Mouse (Mus musculus) cerebellum, postnatal 25 days (tissue): ENCODE data around the gene Gaa.
"Not testable (repeated sequence)": the region's sequence is repeated elsewhere in the genome, so short reads cannot be mapped to it uniquely, and the experiment has no call there.

ENCODE experiments used
- DNase-seq, 2 experiments: peaks; one replicate each; pipeline ENCODE4 v3.0.0; 2021; ENCODE audit warnings: mixed read lengths in 2 of 2

Gaa gene

DNA sequence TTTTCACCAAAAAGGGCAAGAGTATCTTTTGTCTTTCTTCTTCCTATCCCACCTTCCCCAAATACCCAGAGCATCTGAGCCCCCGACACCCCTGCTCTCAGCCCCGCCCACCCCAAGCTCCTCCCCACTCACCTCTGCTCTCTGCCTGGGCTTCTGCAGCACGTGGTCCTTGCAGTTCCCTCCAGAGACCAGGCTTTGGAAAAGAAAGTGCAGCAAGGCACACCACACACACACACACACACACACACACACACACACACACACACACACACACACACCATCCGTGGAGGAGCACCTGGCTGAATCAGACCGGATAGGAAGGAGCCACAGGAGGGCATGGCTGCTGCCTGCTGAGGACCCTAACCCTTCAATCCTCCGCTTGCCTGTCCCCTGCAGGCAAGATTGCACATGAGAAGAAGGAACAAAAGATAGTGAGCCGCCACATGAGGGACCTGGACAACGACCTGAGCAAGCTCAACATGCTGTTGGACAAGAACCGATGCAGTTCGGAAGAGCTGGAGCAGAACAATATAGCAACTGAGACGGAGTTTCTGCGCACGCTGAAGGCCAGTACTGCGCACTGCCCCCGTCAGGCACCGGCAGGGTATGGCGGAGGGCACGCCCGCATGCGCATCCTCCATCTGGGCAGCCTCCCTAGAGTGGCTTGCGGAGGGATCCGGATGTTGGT lies 14.7 kb upstream of the Gaa start:
- peak; percentile 67 to 82 for DNase-seq

DNA sequence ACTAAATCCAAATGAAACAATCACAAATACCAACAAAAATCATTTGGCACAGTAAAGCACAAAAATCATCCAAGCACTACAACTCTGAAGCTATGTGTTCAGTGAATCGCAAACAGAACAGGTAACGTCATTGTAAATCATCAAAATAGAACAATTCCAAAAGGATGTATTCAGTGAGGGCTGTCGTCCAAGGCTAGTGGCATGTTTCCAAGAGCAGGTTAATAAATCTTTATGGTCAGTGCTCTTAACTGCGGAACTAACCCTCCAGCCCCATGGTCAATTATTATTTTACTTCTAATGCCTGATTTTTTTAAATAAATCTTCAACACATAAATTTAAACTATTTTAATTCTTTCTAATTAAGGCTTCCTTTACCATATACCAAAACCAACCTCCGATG lies 11.1 kb upstream of the Gaa start:
- peak in 1 of 2 experiments; percentile 55 for DNase-seq

DNA sequence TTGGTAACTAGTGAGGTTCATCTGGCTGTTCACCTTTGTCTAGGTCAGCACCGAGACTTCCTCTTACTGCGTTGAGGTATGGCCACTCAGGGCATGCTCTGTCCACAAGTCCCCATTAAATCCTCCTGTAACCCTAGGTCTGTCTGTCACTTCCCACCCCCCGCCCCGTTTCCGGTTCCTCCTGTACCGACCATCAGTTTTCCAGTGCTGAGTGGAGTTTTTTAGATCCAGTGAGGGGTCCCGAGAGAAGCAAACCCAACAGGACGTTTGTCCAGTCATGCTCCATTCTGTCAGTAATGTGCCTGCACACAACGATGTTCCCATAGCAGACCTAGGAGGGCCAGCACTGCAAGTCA lies 9.5 kb upstream of the Gaa start:
- peak in 1 of 2 experiments; percentile 5 for DNase-seq

DNA sequence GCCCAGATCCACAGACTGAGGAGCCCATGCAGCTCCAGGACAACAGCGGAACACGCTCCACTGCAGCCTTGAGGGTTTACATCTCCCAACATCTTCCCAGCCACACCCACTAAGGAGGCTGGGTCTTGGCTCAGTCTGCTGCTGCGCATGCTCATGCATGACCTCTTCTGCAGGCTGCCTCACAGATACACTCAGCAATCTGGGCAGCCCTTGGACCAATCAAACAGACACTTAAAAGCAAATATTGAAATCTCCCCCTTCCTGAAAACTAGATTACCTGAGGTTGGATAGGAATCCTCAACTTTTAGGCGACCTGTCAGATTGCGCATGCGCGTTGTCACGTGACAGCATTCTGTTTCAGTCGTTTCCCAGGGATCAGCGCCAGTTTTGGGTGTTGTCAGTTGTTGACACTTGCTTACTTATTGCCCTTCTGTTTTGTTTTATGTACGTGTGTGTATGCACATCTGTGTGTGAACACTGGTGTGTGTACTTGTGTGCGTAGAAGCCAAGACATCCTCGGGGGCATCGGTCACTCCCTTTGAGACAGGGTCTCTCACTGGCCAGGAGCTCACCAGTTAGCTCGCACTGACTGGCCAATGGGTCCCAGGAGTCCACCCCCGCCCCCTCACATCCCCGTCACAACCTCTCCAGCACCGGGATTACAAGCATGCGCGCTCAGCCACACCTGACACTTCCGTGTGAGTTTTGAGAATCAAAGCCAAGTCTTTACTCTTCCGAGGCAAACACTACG lies 8.9 kb upstream of the Gaa start:
- DNase-seq, result peak; percentile 73 to 79

DNA sequence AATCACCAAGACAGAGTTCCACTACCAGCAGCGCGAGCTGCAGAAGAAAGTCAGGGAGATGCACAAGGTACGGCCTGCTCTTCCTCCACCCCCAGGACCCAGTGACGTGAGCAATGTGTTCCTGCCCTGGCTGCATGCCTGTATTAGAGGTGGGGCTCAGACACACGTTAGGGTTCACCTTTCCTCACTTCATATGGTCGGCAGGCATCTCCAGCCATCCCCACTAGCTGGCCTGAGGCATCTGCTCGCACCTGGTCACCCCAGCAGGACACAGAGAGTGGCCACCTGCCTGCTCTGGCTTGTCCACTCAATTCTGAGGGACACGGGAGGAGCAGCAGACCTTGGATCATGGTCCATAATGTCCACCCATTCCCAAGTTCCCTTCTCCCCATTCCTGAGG lies 7.7 kb upstream of the Gaa start:
- peak in 1 of 2 experiments; percentile 52 for DNase-seq

DNA sequence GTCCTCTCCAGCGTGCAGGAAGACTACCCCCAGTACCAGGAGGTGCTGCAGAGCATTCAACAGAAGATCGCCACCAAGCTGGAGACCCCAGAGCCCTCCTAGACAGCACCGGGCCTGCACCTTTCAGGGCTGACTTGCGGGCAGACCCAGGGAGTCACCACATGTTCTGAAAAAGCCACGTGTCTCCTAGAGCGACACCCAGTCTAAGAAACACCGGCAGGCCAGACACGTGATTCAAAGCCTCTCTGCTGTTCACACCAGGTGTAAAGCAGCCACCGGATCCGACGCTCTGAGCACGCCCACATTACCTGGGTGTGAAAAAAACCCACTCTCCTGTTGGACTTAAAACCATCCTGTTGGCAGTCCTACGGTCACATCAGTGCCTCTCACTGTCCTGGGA lies 3.3 kb upstream of the Gaa start:
- DNase-seq, result no peak

DNA sequence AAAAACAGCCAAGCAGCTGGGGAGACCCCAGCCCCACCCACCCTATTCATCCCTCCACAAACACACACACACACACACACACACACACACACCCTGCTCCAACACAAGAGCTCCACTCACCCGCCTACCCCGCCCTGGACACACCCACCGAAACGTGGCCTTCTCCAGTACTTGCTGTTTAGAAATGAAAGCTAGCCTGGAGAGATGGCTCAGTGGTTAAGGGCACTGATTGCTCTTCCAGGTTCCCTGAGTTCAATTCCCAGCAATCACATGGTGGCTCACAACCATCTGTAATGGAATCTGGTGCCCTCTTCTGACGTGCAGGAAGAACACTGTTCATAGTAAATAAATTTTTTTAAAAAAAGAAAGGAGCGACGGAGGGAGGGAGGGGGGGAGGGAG lies 1.9 kb upstream of the Gaa start:
- peak in 1 of 2 experiments; percentile 24 for DNase-seq

DNA sequence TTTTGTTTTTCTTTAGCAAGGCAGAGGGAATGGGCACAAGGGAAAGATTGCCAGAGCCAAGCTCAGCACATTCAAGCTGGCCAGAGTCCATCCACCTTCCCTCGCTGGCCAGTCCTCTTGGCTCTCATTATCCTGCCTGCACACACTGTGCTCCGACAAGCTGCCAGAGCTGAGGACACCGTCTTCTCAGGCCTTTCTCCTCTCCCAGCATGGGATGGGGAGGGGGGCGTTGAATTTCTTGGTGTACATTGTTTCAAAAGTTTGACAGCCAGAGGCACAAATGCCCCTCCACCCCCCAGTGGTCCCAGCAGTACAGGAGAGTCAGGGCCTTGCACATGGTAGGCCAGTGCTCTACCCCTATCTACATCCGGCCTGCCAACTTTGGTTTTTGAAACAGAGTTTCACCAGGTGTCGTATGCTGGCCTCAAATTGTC lies 429 bp upstream of the Gaa start:
- peak; percentile 84 to 89 for DNase-seq

DNA sequence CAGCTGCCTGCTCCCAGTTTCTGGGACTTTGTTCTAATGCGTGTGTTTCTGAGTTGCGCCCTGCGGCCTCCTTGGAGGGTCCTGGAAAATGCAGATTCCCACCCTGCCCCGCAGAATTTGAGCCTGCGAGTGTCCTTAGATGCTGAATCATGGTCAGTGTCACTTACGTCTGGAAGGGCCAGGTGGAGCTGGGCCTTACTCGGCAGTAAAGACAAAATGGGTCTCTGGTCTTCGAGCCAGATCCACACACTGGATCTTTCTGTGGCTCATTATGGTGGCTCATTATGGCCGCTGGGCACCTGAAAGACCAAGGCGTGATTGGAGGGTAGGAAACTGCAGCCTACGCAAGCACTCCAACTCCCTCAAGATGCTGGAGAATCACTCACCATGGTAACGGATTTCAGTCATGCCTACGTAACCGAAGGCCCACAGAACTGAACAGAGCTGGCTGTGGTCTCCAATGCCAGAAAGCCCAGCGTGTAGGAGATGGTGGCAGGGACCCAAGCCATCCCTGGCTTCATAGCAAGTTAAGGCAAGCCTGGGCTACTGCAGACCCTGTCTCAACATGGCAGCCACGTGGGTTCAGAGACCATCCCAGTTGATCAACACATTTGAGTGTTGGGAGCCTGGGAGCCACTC lies 989 bp downstream of the Gaa start:
- peak; percentile 39 to 55 for DNase-seq

DNA sequence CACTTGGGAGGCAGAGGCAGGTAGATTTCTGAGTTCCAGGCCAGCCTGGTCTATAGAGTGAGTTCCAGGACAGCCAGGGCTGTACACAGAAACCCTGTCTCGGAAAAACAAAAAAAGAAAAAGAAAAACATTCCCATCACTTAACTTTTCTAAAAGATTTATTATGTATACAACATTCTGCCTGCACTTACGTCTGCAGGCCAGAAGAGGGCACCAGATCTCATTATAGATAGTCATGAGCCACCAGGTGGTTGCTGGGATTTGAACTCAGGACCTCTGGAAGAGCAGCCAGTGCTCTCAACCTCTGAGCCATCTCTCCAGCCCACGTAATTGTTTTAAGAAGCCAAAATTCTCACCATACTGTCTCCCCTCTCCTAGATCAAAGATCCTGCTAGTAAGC lies 4.8 kb downstream of the Gaa start:
- not testable (repeated sequence) for DNase-seq

DNA sequence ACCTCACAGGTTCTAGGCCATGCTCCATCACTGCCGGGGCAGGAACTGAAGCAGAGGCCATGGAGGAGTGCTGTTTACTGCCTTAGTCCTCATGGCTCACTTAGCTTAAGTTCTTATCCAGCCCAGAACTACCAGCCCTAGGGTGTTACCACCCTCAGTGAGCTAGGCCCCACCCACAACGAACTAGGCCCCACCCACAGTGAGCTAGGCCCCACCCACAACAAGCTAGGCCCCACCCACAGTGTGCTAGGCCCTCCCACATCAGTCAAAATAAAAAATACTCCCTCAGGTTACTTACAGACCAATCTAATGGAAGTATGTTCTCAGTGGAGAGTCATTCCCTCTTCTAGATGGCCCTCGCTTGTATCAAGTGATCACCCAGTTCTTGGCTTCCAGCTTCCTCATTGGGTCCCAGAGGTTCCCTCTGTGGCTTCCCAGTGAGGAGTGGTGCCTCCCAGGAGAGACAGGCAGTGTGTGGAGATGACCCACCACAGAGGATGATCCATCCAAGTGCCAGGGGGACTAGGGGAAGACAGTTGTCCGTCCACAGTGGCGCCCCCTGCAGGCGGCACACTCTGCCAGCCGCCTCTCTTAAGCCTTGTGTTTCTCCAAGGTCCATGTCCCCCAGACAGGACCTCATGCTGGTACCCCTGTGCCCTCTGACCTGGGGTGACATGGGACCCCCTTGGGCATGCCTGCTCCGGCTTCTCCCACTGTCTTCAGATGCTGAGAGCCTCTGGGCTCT lies 5.7 kb downstream of the Gaa start:
- DNase-seq, result no peak

DNA sequence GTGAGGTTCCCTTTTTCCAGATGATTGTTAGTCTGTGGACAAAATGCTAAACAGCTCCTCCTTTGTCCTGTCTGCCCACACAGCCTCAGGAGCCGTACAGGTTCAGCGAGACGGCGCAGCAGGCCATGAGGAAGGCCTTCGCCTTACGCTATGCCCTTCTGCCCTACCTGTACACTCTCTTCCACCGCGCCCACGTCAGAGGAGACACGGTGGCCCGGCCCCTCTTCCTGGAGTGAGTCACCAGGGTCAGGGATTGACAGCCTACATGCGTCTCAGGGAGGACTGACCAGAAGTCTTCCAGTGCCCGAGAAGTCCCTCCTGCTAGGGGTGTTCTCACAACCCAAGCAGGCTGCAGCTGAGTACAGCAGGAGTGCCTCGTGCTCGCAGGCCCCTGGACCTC lies 13.3 kb downstream of the Gaa start:
- no peak for DNase-seq

DNA sequence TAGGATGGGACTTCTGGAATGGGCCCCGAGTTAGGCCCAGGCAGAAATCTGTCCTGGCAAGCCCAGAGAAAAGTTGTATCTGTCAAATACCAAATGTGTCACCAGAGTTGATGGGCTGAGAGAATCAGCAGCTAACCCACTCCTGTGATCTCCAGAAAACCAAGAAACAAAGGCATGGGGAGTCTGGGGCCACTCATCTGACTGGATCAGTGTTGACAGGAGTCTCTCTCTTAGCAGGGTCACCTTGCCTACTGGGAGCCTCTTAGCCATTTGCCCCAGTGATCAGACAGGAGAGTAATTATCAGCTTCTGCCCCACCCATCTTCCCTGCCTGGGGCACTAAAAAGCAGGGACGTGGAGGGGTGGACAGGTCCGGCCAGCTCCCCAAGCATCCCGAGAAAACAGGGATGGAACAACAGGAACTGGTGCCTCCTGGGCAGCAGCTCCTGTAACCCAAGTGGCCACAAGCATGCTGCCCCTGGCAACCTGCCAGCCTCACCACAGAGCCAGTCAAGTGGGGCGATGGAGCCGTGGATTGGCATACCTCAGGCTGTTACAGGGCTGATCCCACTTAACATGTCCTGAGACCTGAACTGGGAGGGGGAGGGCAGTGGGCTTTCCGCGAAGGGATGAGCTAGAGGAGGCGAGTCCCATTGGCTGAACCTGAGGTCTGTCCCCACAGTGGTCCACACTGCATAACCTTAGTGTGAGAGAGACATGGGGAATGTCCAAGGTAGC lies 18.3 kb downstream of the Gaa start:
- peak; percentile 55 to 72 for DNase-seq

DNA sequence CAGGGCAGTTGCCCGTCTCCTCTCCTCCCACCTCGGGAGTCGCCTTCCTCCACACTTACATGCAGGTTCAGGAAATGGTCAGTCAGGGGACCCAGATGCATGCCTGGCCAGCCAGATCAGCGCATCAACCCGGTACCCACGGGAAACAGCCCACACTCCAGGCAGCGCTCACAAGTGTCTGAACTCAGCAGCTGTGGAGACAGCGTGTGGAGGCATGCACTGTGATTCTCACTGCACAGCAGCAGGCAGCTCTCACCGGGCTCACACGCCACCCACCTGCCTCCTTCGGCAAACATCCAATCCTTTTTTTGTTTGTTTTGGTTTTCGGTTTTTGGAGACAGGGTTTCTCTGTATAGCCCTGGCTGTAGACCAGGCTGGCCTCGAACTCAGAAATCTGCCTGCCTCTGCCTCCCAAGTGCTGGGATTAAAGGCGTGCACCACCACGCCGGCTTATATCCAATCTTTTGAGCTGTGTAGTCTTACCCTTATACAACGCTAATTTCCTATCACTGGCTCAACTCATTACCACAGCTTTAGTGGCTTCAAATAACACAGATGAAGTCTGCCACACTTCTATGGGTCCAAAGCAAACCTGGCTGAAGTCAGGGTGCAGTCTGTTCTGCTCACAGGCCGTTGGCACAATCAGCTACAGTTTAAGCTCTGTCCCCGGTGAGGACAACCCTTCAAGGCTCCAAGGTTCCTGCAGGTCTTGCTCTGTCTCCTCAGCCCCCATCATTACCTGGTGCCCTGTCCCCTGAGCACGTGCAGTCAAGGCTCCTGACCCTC lies 19.7 kb downstream of the Gaa start:
- peak; percentile 48 to 57 for DNase-seq

DNA sequence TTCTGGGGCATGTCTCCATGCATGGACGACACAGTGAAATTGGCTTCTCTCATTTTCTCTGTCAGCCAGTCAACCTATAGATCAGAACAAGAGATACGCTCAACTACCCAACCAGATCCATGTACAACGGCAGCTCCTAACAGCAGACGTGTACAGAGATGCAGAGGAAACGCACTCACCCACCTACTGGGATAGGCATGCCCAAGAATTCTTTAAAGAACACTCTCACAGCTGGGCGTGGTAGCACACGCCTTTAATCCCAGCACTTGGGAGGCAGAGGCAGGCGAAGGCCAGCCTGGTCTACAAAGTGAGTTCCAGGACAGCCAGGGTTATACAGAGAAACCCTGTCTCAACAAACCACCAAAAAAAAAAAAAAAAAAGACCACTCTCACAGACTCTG lies 25.2 kb downstream of the Gaa start:
- DNase-seq, result not testable (repeated sequence)

DNA sequence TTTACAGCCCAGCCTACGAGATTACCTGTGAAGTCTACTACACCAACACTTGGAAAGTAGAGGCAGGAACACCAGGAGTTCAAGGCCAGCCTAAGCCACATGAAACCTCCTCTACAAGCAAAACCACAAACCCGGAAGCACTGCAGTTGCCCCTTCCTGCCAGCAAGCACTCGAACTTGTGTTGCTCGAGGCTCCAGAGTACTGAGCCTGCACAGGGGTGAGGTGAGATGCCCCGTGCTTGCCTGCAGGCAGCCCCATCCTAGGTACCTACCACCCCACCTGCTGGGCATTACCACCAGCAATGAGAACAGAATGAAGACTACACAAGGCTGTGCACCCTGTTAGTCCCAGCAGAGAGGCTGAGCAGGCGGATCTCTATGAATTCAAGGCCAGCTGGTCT lies 30.3 kb downstream of the Gaa start:
- DNase-seq, result no peak

DNA sequence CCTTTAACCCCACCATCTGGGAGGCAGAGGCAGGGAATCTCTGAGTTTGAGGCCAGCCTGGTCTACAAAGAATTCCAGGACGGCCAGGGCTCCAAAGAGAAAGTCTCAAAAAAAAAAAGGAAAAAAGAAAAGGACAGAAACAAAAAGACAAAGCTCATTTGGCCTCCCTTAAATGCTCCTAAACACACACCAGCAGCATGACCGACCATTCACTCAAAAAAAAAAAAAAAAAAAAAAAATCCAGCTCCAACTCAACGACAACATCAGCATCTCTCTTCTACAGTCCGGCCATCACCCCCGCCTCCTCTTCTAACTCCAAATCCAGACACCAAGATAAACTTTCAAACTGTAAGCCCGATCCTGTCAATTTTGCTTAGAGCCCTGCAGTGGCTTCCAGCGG lies 31.2 kb downstream of the Gaa start:
- no peak for DNase-seq

DNA sequence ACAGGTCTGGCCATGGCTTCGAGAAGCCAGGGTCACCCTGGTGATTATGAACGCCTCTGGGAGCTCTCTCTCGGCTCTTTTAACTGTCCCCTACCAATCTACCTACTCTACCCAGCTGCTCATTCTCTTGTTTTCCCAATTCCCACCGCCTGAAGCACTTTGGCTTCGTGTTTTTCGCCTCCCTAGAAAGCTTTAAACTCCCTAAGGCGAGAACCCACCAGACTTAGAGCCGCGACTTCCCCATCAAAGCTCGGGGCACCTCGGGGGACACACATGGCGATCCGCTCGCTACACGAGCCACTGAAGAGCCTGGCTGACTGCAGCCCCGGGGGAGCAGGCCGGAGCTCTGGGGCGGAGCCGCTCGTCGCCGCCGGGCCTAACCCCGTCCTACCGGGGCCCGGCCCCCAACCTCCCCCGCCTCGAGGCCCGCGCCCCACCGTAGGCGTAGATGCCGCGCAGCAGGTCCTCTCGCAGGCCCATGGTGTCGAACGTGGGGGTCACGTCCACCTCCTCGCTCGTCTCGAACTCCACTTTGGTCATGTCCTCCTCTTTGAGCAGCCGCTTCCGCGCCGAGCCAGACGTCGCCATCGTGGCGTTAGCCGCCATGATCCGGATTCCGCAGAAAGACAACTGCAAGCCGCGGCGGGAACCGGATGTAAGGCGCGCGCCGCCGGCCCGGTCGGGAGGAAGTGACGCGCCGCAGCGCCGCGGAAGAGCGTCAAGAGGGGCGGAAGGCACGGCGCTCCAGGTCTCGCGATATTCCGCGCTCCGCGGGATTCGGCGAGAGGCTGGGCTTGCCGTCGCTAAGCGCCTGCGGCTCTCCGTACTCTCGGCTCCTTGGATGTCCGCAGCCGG lies 31.9 kb downstream of the Gaa start, which contains the start of gene Eif4a3:
TSS of gene Eif4a3 (minus strand) at position 699 of the 855 bp plus-strand sequence.
- DNase-seq, result peak; percentile 99

DNA sequence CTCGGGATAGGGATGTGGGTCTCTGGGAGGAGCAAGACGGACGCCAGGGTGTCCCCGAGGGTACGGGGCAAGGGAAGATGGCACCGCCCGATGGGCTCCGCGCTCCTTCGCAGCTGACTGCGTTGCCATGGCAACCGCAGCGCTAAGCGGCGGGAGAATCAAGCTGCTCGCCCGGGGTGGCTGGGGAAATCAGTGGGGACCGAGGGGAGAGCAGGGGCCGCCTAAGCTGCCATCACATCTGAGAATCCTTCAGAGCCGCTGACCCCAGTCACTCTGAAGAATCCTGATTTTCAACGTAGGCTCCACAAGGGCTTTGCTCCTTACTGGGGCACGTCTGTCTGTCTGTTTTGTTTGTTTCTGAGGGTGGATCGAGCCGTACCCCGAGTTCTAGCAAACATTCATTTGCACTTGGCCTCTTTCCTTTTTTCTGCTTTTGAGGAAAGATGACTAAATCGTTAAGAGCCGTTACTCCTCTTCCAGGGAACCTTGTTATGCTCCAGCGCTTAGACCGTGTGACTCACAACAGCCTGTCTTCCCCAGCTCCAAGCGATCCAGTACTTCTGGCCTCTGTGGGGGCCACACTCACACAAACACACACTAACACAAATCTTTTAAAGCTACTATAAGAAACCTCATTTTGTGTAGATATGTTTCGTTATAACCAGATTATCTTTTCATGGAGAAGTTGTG lies 32.7 kb downstream of the Gaa start:
- no peak for DNase-seq

DNA sequence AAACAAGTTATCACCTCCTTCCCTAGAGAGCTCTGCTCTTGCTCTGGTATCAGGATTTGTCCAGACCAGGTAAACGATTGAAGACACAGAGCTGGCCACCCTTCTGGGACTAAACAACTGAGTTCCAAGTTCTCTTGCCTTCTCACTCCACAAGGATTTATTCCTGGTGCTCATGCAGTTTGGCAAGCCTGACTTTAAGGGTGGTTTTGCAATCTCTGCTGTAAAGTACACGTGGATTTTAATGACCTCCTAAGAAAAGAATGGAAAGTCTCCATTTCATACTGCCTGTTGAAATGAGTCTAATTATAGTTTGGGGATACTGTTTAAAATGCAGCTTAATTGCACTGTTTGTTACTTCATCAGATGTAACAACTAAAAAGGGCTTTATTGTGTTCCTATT lies 33.3 kb downstream of the Gaa start:
- no peak for DNase-seq
